Mouse (Mus musculus) MEL (cell line): ENCODE data around the gene Cfap44.

Source experiments
- CHD1 ChIP-seq: IDR thresholded peaks from 2 replicates; pipeline ENCODE4 v1.6.1; 2012; ENCODE audit warnings: low read depth, mild to moderate bottlenecking, inconsistent platforms, low read length, improper control_type of control experiment
- CTCF ChIP-seq, 3 experiments: IDR thresholded peaks in 2 of 3; conservative IDR thresholded peaks in 1 of 3; 2 replicates each; pipeline ENCODE4 v1.5.1; 2011 to 2012; ENCODE audit warnings: low read length in 3 of 3, low read depth in 2 of 3, mild to moderate bottlenecking in 2 of 3, improper control_type of control experiment in 1 of 3, inconsistent platforms in 1 of 3, mixed read lengths in 1 of 3, moderate library complexity in 1 of 3; ENCODE audit not compliant: control insufficient read depth in 1 of 3, insufficient read depth in 1 of 3, poor library complexity in 1 of 3, severe bottlenecking in 1 of 3
- MXI1 ChIP-seq: IDR thresholded peaks from 2 replicates; pipeline ENCODE4 v1.6.1; 2011; ENCODE audit warnings: mild to moderate bottlenecking, low read depth, low read length, improper control_type of control experiment
- POLR2A ChIP-seq, 2 experiments: IDR thresholded peaks; 2 replicates each; pipeline ENCODE4 v1.6.1; 2011 to 2012; ENCODE audit warnings: low read length in 2 of 2, mild to moderate bottlenecking in 2 of 2, control low read depth in 1 of 2, improper control_type of control experiment in 1 of 2, low read depth in 1 of 2, moderate library complexity in 1 of 2; ENCODE audit not compliant: control insufficient read depth in 1 of 2, insufficient read depth in 1 of 2, poor library complexity in 1 of 2
- RCOR1 ChIP-seq: IDR thresholded peaks from 2 replicates; pipeline ENCODE4 v1.6.1; 2012; ENCODE audit warnings: low read depth, mild to moderate bottlenecking, inconsistent platforms, low read length, improper control_type of control experiment
- SMC3 ChIP-seq: IDR thresholded peaks from 2 replicates; pipeline ENCODE4 v1.6.1; 2011; ENCODE audit warnings: low read depth, low read length, improper control_type of control experiment
- TAL1 ChIP-seq: IDR thresholded peaks from 2 replicates; pipeline ENCODE4 v1.6.1; 2012; ENCODE audit warnings: mild to moderate bottlenecking, inconsistent platforms, low read length, moderate library complexity, mixed read lengths
- USF1 ChIP-seq: IDR thresholded peaks from 2 replicates; pipeline ENCODE4 v1.6.1; 2014; ENCODE audit warnings: low read depth, mild to moderate bottlenecking, inconsistent platforms, low read length, improper control_type of control experiment, moderate library complexity
- ZKSCAN1 ChIP-seq: IDR thresholded peaks from 2 replicates; pipeline ENCODE4 v1.6.1; 2012; ENCODE audit warnings: low read depth, mild to moderate bottlenecking, inconsistent platforms, low read length, improper control_type of control experiment, moderate library complexity

GRCm38 (mm10) chr16:44508772-44509171 is 114.2 kb downstream of the Cfap44 start:
- no peak for TF ChIP-seq MXI1
- no peak for TF ChIP-seq SMC3
- TF ChIP-seq USF1 = no peak
- TF ChIP-seq ZKSCAN1 = no peak
- TF ChIP-seq POLR2A (IDR thresholded peaks at IDR 0.05; ENCODE audit: control insufficient read depth in 1 of 2, insufficient read depth in 1 of 2, low read depth in 1 of 2, low read length in 2 of 2, poor library complexity in 1 of 2) = no peak
- no peak for TF ChIP-seq CTCF (IDR thresholded peaks at IDR 0.05 in 2 of 3, conservative IDR thresholded peaks at IDR 0.05 in 1 of 3; ENCODE audit: control insufficient read depth in 1 of 3, insufficient read depth in 1 of 3, low read depth in 2 of 3, low read length in 3 of 3, poor library complexity in 1 of 3, severe bottlenecking in 1 of 3)
- TF ChIP-seq TAL1 = no peak
- no peak for TF ChIP-seq RCOR1
- TF ChIP-seq CHD1 = no peak
